Mouse (Mus musculus) liver, embryonic 14.5 days (tissue): ENCODE measurements around the gene Dis3l2.

ENCODE experiments used
- CTCF ChIP-seq: IDR thresholded peaks from 2 replicates; pipeline ENCODE4 v1.5.1; 2016; ENCODE audit warnings: antibody characterized with exemption, low read depth, control low read depth
- EP300 ChIP-seq: IDR thresholded peaks from 2 replicates; pipeline ENCODE4 v1.6.1; 2016; ENCODE audit warnings: antibody characterized with exemption, low read depth

GRCm38 (mm10) chr1:86698721-86699120, 4.9 kb upstream of the Dis3l2 start:
- peak; percentile 62 for TF ChIP-seq CTCF
- no peak for TF ChIP-seq EP300
